In genomic region chr7:65082778-65083091, GRCm38 (mm10) we compare ENCODE assay signal across 13 mouse cellular contexts.
"Had no signal": no experiment of that assay in that cellular context is flagged by ENCODE, and none has a peak within 500 bp of the region (broad histone marks: within the 10 kb centered on the region; RNA-seq: fewer than 3 reads in every experiment).

No protein-coding gene starts in this region.

- H3K36me3 ChIP-seq: kidney, embryonic 15.5 days; limb, embryonic 13.5 days; neural tube, embryonic 13.5 days had no signal

- H3K27ac ChIP-seq: kidney, embryonic 15.5 days; limb, embryonic 13.5 days; liver, embryonic 14.5 days had no signal

- H3K4me1 ChIP-seq: kidney, embryonic 15.5 days had no signal

- DNase-seq: kidney, postnatal 14 days; left cerebral cortex, postnatal 4 days; lung, adult 18-20 months; lung, postnatal 4 days; right cerebral cortex, adult 18-20 months; right cerebral cortex, postnatal 25 days; thymus, postnatal 36 days had no signal

- H3K4me3 ChIP-seq: kidney, embryonic 15.5 days; limb, embryonic 13.5 days; neural tube, embryonic 13.5 days had no signal

- H3K9ac ChIP-seq: kidney, embryonic 15.5 days; limb, embryonic 13.5 days; liver, embryonic 14.5 days; neural tube, embryonic 13.5 days had no signal

- H3K9me3 ChIP-seq: kidney, embryonic 15.5 days; limb, embryonic 13.5 days; neural tube, embryonic 13.5 days had no signal

- H3K4me2 ChIP-seq: kidney, embryonic 15.5 days; limb, embryonic 13.5 days; midbrain, embryonic 11.5 days; neural tube, embryonic 13.5 days had no signal

- ATAC-seq: midbrain, embryonic 16.5 days had no signal

- H3K27me3 ChIP-seq: kidney, embryonic 15.5 days; limb, embryonic 13.5 days; neural tube, embryonic 13.5 days had no signal
